Mouse (Mus musculus): ENCODE data around the gene Aldh4a1. TPM values are rescaled to one million over a fixed set of nuclear protein-coding genes. Genes with fewer than 3 reads are reported as not detected.

Gene Aldh4a1
- total and polyA plus RNA-seq, 2 experiments from 2014 or later, result 24.9 to 47.7 TPM

- peak overlapping the region; percentile 49 for H3K4me2 ChIP-seq (ENCODE audit: low read depth, low read length)
- no peaks in the 10 kb centered on the region for H3K27me3 ChIP-seq (ENCODE audit: control insufficient read depth, insufficient read depth, low read length)
- peak overlapping the region; percentile 28 for H3K9ac ChIP-seq (replicated peaks; ENCODE audit: low read depth, low read length)
- H3K27ac ChIP-seq (ENCODE audit: low read depth), result peak overlapping the region; percentile 87
- no peaks in the 10 kb centered on the region for H3K9me3 ChIP-seq (replicated peaks; ENCODE audit: control insufficient read depth, low read length)
- TF ChIP-seq EP300 (IDR thresholded peaks at IDR 0.05; ENCODE audit: low read depth) (peak; percentile 43; the same call in 1 of the 2 replicates), CTCF (IDR thresholded peaks at IDR 0.05; ENCODE audit: low read depth) (no peak)
- peak; percentile 57 for ATAC-seq (ENCODE audit: insufficient read depth, low read depth)
- WGBS, result 7% methylated on average over 15 of the region's 15 CpGs
- H3K36me3 ChIP-seq (replicated peaks; ENCODE audit: control insufficient read depth, insufficient read depth, low read length), result no peaks in the 10 kb centered on the region
- DNase-seq (ENCODE audit: low spot score), result peak; percentile 75
- peak overlapping the region; percentile 13 for H3K4me3 ChIP-seq (ENCODE audit: low read depth, low read length)
- H3K4me1 ChIP-seq (ENCODE audit: control insufficient read depth, insufficient read depth), result peaks cover 42% of the 10 kb centered on the region
These were observed 41.9 kb upstream of the Aldh4a1 start for GRCm38 (mm10) chr4:139580663-139581336.

- DNase-seq (ENCODE audit: low spot score) (no peak), ATAC-seq (ENCODE audit: insufficient read depth, low read depth) (no peak)
- H3K9ac ChIP-seq (replicated peaks; ENCODE audit: low read depth, low read length), result 0 out of 2 replicates have a peak overlapping the region, but pooled peaks have one; percentile 28
- H3K4me1 ChIP-seq (ENCODE audit: control insufficient read depth, insufficient read depth), result peaks cover 48% of the 10 kb centered on the region
- no peaks in the 10 kb centered on the region for H3K27me3 ChIP-seq (ENCODE audit: control insufficient read depth, insufficient read depth, low read length)
- H3K36me3 ChIP-seq (replicated peaks; ENCODE audit: control insufficient read depth, insufficient read depth, low read length), result no peaks in the 10 kb centered on the region
- TF ChIP-seq CTCF (IDR thresholded peaks at IDR 0.05; ENCODE audit: low read depth) (no peak), EP300 (IDR thresholded peaks at IDR 0.05; ENCODE audit: low read depth) (no peak)
- H3K9me3 ChIP-seq (replicated peaks; ENCODE audit: control insufficient read depth, low read length), result no peaks in the 10 kb centered on the region
- H3K4me2 ChIP-seq (ENCODE audit: low read depth, low read length), result peak overlapping the region; percentile 49
- H3K4me3 ChIP-seq (ENCODE audit: low read depth, low read length), result peak overlapping the region; percentile 13; the same call in 1 of the 2 replicates
- H3K27ac ChIP-seq (ENCODE audit: low read depth), result peak overlapping the region; percentile 87
- WGBS, result 38% methylated on average over 6 of the region's 6 CpGs
These were observed 41.1 kb upstream of the Aldh4a1 start for GRCm38 (mm10) chr4:139581427-139582051.

- TF ChIP-seq CTCF (IDR thresholded peaks at IDR 0.05; ENCODE audit: low read depth) (no peak), EP300 (IDR thresholded peaks at IDR 0.05; ENCODE audit: low read depth) (no peak)
- no peak for ATAC-seq (ENCODE audit: insufficient read depth, low read depth)
- no peaks in the 10 kb centered on the region for H3K9me3 ChIP-seq (replicated peaks; ENCODE audit: control insufficient read depth, low read length)
- H3K4me3 ChIP-seq (ENCODE audit: low read depth, low read length), result no peak overlapping the region
- H3K27me3 ChIP-seq (ENCODE audit: control insufficient read depth, insufficient read depth, low read length), result no peaks in the 10 kb centered on the region
- no peak overlapping the region for H3K9ac ChIP-seq (replicated peaks; ENCODE audit: low read depth, low read length)
- H3K36me3 ChIP-seq (replicated peaks; ENCODE audit: control insufficient read depth, insufficient read depth, low read length), result no peaks in the 10 kb centered on the region
- H3K27ac ChIP-seq (ENCODE audit: low read depth), result peak overlapping the region; percentile 87
- DNase-seq (ENCODE audit: low spot score), result no peak
- WGBS, result 79% methylated on average over 6 of the region's 6 CpGs
- peaks cover 44% of the 10 kb centered on the region for H3K4me1 ChIP-seq (ENCODE audit: control insufficient read depth, insufficient read depth)
- H3K4me2 ChIP-seq (ENCODE audit: low read depth, low read length), result no peak overlapping the region
These were observed 40.3 kb upstream of the Aldh4a1 start for GRCm38 (mm10) chr4:139582346-139582745.

GRCm38 (mm10) chr4:139582903-139583302 is 39.8 kb upstream of the Aldh4a1 start:
- Histone ChIP-seq H3K36me3 (replicated peaks; ENCODE audit: control insufficient read depth, insufficient read depth, low read length) (no peaks in the 10 kb centered on the region), H3K4me2 (ENCODE audit: low read depth, low read length) (no peak overlapping the region), H3K27me3 (ENCODE audit: control insufficient read depth, insufficient read depth, low read length) (no peaks in the 10 kb centered on the region), H3K9ac (replicated peaks; ENCODE audit: low read depth, low read length) (no peak overlapping the region), H3K4me1 (ENCODE audit: control insufficient read depth, insufficient read depth) (peaks cover 42% of the 10 kb centered on the region), H3K4me3 (ENCODE audit: low read depth, low read length) (no peak overlapping the region), H3K27ac (ENCODE audit: low read depth) (no peak overlapping the region), H3K9me3 (replicated peaks; ENCODE audit: control insufficient read depth, low read length) (no peaks in the 10 kb centered on the region)
- 63% methylated on average over 3 of the region's 3 CpGs for WGBS
- ATAC-seq (ENCODE audit: insufficient read depth, low read depth), result no peak
- TF ChIP-seq EP300 (IDR thresholded peaks at IDR 0.05; ENCODE audit: low read depth) (no peak), CTCF (IDR thresholded peaks at IDR 0.05; ENCODE audit: low read depth) (peak; percentile 6; the same call in 1 of the 2 replicates)
- no peak for DNase-seq (ENCODE audit: low spot score)

GRCm38 (mm10) chr4:139583629-139584245 is 38.9 kb upstream of the Aldh4a1 start:
- H3K4me1 ChIP-seq (ENCODE audit: control insufficient read depth, insufficient read depth), result peaks cover 42% of the 10 kb centered on the region
- WGBS, result 67% methylated on average over 11 of the region's 11 CpGs
- H3K27me3 ChIP-seq (ENCODE audit: control insufficient read depth, insufficient read depth, low read length), result no peaks in the 10 kb centered on the region
- 0 out of 2 replicates have a peak overlapping the region, but pooled peaks have one; percentile 39 for H3K27ac ChIP-seq (ENCODE audit: low read depth)
- no peak for ATAC-seq (ENCODE audit: insufficient read depth, low read depth)
- H3K4me2 ChIP-seq (ENCODE audit: low read depth, low read length), result no peak overlapping the region
- H3K9ac ChIP-seq (replicated peaks; ENCODE audit: low read depth, low read length), result no peak overlapping the region
- no peak overlapping the region for H3K4me3 ChIP-seq (ENCODE audit: low read depth, low read length)
- H3K36me3 ChIP-seq (replicated peaks; ENCODE audit: control insufficient read depth, insufficient read depth, low read length), result no peaks in the 10 kb centered on the region
- no peak for DNase-seq (ENCODE audit: low spot score)
- no peak for TF ChIP-seq EP300 (IDR thresholded peaks at IDR 0.05; ENCODE audit: low read depth)
- TF ChIP-seq CTCF (IDR thresholded peaks at IDR 0.05; ENCODE audit: low read depth), result no peak
- H3K9me3 ChIP-seq (replicated peaks; ENCODE audit: control insufficient read depth, low read length), result no peaks in the 10 kb centered on the region

Measured in heart, postnatal 0 days (tissue).